Mouse (Mus musculus): ENCODE data around the gene Atad5. TPM values are rescaled to one million over a fixed set of nuclear protein-coding genes. Genes with fewer than 3 reads are reported as not detected.

Gene Atad5
- polyA plus RNA-seq, 1 experiment from 2014 or later, result 11.4 TPM

- WGBS, result 65% methylated on average over 6 of the region's 6 CpGs
- Histone ChIP-seq H3K4me3 (no peak overlapping the region), H3K4me1 (peaks cover 12% of the 10 kb centered on the region), H3K27me3 (no peaks in the 10 kb centered on the region), H3K36me3 (no peaks in the 10 kb centered on the region), H3K4me2 (no peak overlapping the region), H3K9me3 (no peaks in the 10 kb centered on the region), H3K27ac (no peak overlapping the region), H3K9ac (no peak overlapping the region)
- no peak for ATAC-seq (ENCODE audit: borderline replicate concordance, extremely low read depth, low FRiP score, low TSS enrichment)
Observed at GRCm38 (mm10) chr11:80085356-80086055, 3.7 kb upstream of the Atad5 start.

GRCm38 (mm10) chr11:80086844-80087243 lies 2.4 kb upstream of the Atad5 start:
- H3K27me3 ChIP-seq, result no peaks in the 10 kb centered on the region
- no peak overlapping the region for H3K4me2 ChIP-seq
- peaks cover 8% of the 10 kb centered on the region for H3K4me1 ChIP-seq
- no peak overlapping the region for H3K9ac ChIP-seq
- WGBS, result 14% methylated on average over 5 of the region's 5 CpGs
- no peak overlapping the region for H3K27ac ChIP-seq
- no peaks in the 10 kb centered on the region for H3K9me3 ChIP-seq
- ATAC-seq (ENCODE audit: borderline replicate concordance, extremely low read depth, low FRiP score, low TSS enrichment), result peak; percentile 61; the same call in 1 of the 2 replicates
- no peaks in the 10 kb centered on the region for H3K36me3 ChIP-seq
- no peak overlapping the region for H3K4me3 ChIP-seq

GRCm38 (mm10) chr11:80089817-80090214 lies 616 bp downstream of the Atad5 start:
- peaks cover 11% of the 10 kb centered on the region; the same call in 1 of the 2 replicates for H3K36me3 ChIP-seq
- peak overlapping the region; percentile 74 for H3K27ac ChIP-seq
- H3K4me3 ChIP-seq, result peak overlapping the region; percentile 89
- H3K9ac ChIP-seq, result peak overlapping the region; percentile 87
- under 1% methylated on average over 14 of the region's 14 CpGs for WGBS
- H3K4me1 ChIP-seq, result peaks cover 13% of the 10 kb centered on the region
- H3K27me3 ChIP-seq, result no peaks in the 10 kb centered on the region
- ATAC-seq (ENCODE audit: borderline replicate concordance, extremely low read depth, low FRiP score, low TSS enrichment), result no peak
- H3K4me2 ChIP-seq, result peak overlapping the region; percentile 62
- no peaks in the 10 kb centered on the region for H3K9me3 ChIP-seq

GRCm38 (mm10) chr11:80090555-80091164 lies 1.5 kb downstream of the Atad5 start:
- Histone ChIP-seq H3K9ac (peak overlapping the region; percentile 87), H3K27me3 (no peaks in the 10 kb centered on the region), H3K4me1 (peaks cover 13% of the 10 kb centered on the region), H3K36me3 (peaks cover 19% of the 10 kb centered on the region), H3K4me3 (peak overlapping the region; percentile 89), H3K4me2 (peak overlapping the region; percentile 62), H3K27ac (no peak overlapping the region), H3K9me3 (no peaks in the 10 kb centered on the region)
- no peak for ATAC-seq (ENCODE audit: borderline replicate concordance, extremely low read depth, low FRiP score, low TSS enrichment)
- WGBS, result 41% methylated on average over 3 of the region's 3 CpGs

- no peak overlapping the region for H3K9ac ChIP-seq
- H3K36me3 ChIP-seq, result peaks cover 50% of the 10 kb centered on the region
- no peaks in the 10 kb centered on the region for H3K27me3 ChIP-seq
- no peaks in the 10 kb centered on the region for H3K9me3 ChIP-seq
- H3K4me2 ChIP-seq, result no peak overlapping the region
- no peak for ATAC-seq (ENCODE audit: borderline replicate concordance, extremely low read depth, low FRiP score, low TSS enrichment)
- H3K4me3 ChIP-seq, result no peak overlapping the region
- H3K4me1 ChIP-seq, result no peaks in the 10 kb centered on the region
- no peak overlapping the region for H3K27ac ChIP-seq
- WGBS, result 93% methylated on average over 3 of the region's 3 CpGs
Observed at GRCm38 (mm10) chr11:80098444-80099056, 9.3 kb downstream of the Atad5 start.

- H3K4me2 ChIP-seq, result no peak overlapping the region
- no peaks in the 10 kb centered on the region for H3K9me3 ChIP-seq
- H3K4me1 ChIP-seq, result no peaks in the 10 kb centered on the region
- H3K36me3 ChIP-seq, result peaks cover 40% of the 10 kb centered on the region
- no peak overlapping the region for H3K9ac ChIP-seq
- no peaks in the 10 kb centered on the region for H3K27me3 ChIP-seq
- ATAC-seq (ENCODE audit: borderline replicate concordance, extremely low read depth, low FRiP score, low TSS enrichment), result no peak
- no peak overlapping the region for H3K4me3 ChIP-seq
- H3K27ac ChIP-seq, result no peak overlapping the region
- WGBS, result 89% methylated on average over 6 of the region's 6 CpGs
Observed at GRCm38 (mm10) chr11:80101298-80101697, 12.1 kb downstream of the Atad5 start.

- ATAC-seq (ENCODE audit: borderline replicate concordance, extremely low read depth, low FRiP score, low TSS enrichment), result no peak
- peaks cover 49% of the 10 kb centered on the region for H3K36me3 ChIP-seq
- H3K4me3 ChIP-seq, result no peak overlapping the region
- no peaks in the 10 kb centered on the region for H3K4me1 ChIP-seq
- no peak overlapping the region for H3K4me2 ChIP-seq
- no peaks in the 10 kb centered on the region for H3K27me3 ChIP-seq
- no peak overlapping the region for H3K9ac ChIP-seq
- no peaks in the 10 kb centered on the region for H3K9me3 ChIP-seq
- WGBS, result 81% methylated on average over 1 of the region's 1 CpGs
- no peak overlapping the region for H3K27ac ChIP-seq
Observed at GRCm38 (mm10) chr11:80104407-80104806, 15.2 kb downstream of the Atad5 start.

- H3K9ac ChIP-seq, result no peak overlapping the region
- no peaks in the 10 kb centered on the region for H3K27me3 ChIP-seq
- no peaks in the 10 kb centered on the region for H3K4me1 ChIP-seq
- no peak overlapping the region for H3K4me2 ChIP-seq
- peaks cover 67% of the 10 kb centered on the region for H3K36me3 ChIP-seq
- ATAC-seq (ENCODE audit: borderline replicate concordance, extremely low read depth, low FRiP score, low TSS enrichment), result no peak
- no peaks in the 10 kb centered on the region for H3K9me3 ChIP-seq
- WGBS, result 67% methylated on average over 1 of the region's 1 CpGs
- H3K27ac ChIP-seq, result no peak overlapping the region
- H3K4me3 ChIP-seq, result no peak overlapping the region
Observed at GRCm38 (mm10) chr11:80116411-80116810, 27.2 kb downstream of the Atad5 start.

- Histone ChIP-seq H3K4me3 (no peak overlapping the region), H3K9me3 (no peaks in the 10 kb centered on the region), H3K27ac (no peak overlapping the region), H3K4me1 (no peaks in the 10 kb centered on the region), H3K27me3 (no peaks in the 10 kb centered on the region), H3K36me3 (peaks cover 62% of the 10 kb centered on the region), H3K4me2 (no peak overlapping the region), H3K9ac (no peak overlapping the region)
- no peak for ATAC-seq (ENCODE audit: borderline replicate concordance, extremely low read depth, low FRiP score, low TSS enrichment)
- 57% methylated on average over 1 of the region's 1 CpGs for WGBS
Observed at GRCm38 (mm10) chr11:80132050-80132449, 42.9 kb downstream of the Atad5 start.

- H3K4me3 ChIP-seq, result no peak overlapping the region
- WGBS, result 70% methylated on average over 4 of the region's 4 CpGs
- H3K36me3 ChIP-seq, result peaks cover 57% of the 10 kb centered on the region
- no peak overlapping the region for H3K4me2 ChIP-seq
- H3K9me3 ChIP-seq, result no peaks in the 10 kb centered on the region
- no peak for ATAC-seq (ENCODE audit: borderline replicate concordance, extremely low read depth, low FRiP score, low TSS enrichment)
- no peaks in the 10 kb centered on the region for H3K4me1 ChIP-seq
- H3K27me3 ChIP-seq, result no peaks in the 10 kb centered on the region
- no peak overlapping the region for H3K9ac ChIP-seq
- H3K27ac ChIP-seq, result no peak overlapping the region
Observed at GRCm38 (mm10) chr11:80134744-80135143, 45.5 kb downstream of the Atad5 start.

- Histone ChIP-seq H3K4me2 (no peak overlapping the region), H3K4me3 (no peak overlapping the region), H3K27ac (no peak overlapping the region), H3K9ac (no peak overlapping the region), H3K36me3 (peaks cover 54% of the 10 kb centered on the region), H3K27me3 (no peaks in the 10 kb centered on the region), H3K4me1 (no peaks in the 10 kb centered on the region), H3K9me3 (no peaks in the 10 kb centered on the region)
- ATAC-seq (ENCODE audit: borderline replicate concordance, extremely low read depth, low FRiP score, low TSS enrichment), result no peak
- 90% methylated on average over 11 of the region's 11 CpGs for WGBS
Observed at GRCm38 (mm10) chr11:80135954-80136683, 46.9 kb downstream of the Atad5 start.

- Histone ChIP-seq H3K4me1 (no peaks in the 10 kb centered on the region), H3K27me3 (no peaks in the 10 kb centered on the region), H3K9me3 (no peaks in the 10 kb centered on the region), H3K36me3 (peaks cover 50% of the 10 kb centered on the region), H3K4me3 (no peak overlapping the region), H3K9ac (no peak overlapping the region), H3K27ac (no peak overlapping the region), H3K4me2 (no peak overlapping the region)
- ATAC-seq (ENCODE audit: borderline replicate concordance, extremely low read depth, low FRiP score, low TSS enrichment), result no peak
- 85% methylated on average over 13 of the region's 13 CpGs for WGBS
Observed at GRCm38 (mm10) chr11:80136786-80137185, 47.6 kb downstream of the Atad5 start.
